Mouse (Mus musculus) erythroblast, embryonic 14.5 days (primary cell): ENCODE measurements around the gene Fndc7. TPM values are rescaled to one million over a fixed set of nuclear protein-coding genes. Genes with fewer than 3 reads are reported as not detected.
"Not testable (repeated sequence)": the region's sequence is repeated elsewhere in the genome, so short reads cannot be mapped to it uniquely, and the experiment has no call there.

Source experiments
- H3K27me3 ChIP-seq: 2 replicates; pipeline ENCODE4 v1.6.1; 2012; ENCODE audit warnings: inconsistent platforms; ENCODE audit not compliant: control insufficient read depth
- H3K36me3 ChIP-seq: 2 replicates; pipeline ENCODE4 v1.6.1; 2012; ENCODE audit warnings: mild to moderate bottlenecking, inconsistent platforms; ENCODE audit not compliant: control insufficient read depth
- H3K4me1 ChIP-seq: 2 replicates; pipeline ENCODE4 v1.6.1; 2012; ENCODE audit warnings: inconsistent platforms; ENCODE audit not compliant: control insufficient read depth
- H3K4me3 ChIP-seq: replicated peaks from 2 replicates; pipeline ENCODE3; 2012; ENCODE audit warnings: moderate library complexity, mild to moderate bottlenecking, inconsistent platforms
- H3K9me3 ChIP-seq: 2 replicates; pipeline ENCODE4 v1.6.1; 2012; ENCODE audit warnings: low read length, inconsistent platforms, mixed read lengths; ENCODE audit not compliant: control insufficient read depth
- GATA1 ChIP-seq: IDR thresholded peaks from 2 replicates; pipeline ENCODE4 v1.6.1; 2012; ENCODE audit warnings: low read length, inconsistent platforms, mixed read lengths
- TAL1 ChIP-seq: IDR thresholded peaks from 3 replicates; pipeline ENCODE4 v1.6.1; 2012; ENCODE audit warnings: low read length, inconsistent platforms, mixed read lengths
- polyA plus RNA-seq: library from polyadenylated mRNA; stranded (reverse); fragments of >175 nt; gene quantifications from 2 replicates; pipeline ENCODE4 v1.2.3, GENCODE M21; 2012

Gene Fndc7
- polyA plus RNA-seq, 1 experiment = not detected

DNA sequence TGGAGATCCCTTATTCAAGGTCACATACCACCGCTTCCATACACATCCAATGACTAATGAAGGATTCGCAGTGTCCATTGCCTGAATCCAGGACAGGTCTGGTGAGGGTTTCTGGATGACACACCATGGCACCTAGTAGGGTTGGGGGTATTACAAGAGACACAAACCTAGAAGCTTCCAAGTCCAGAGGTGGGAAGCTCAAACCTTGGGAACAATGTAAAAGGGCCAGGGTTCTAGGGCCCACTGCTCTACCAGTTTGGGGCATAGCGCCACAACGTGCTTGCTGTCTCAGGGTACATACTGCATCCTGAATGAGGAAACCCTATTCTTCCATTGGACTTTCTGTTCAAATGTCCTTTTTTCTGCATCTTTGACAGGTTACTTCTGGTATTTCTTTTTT, 8.8 kb upstream of the Fndc7 start:
- H3K27me3 ChIP-seq = no peaks in the 10 kb centered on the region
- H3K4me3 ChIP-seq = no peak overlapping the region
- peaks cover 8% of the 10 kb centered on the region for H3K4me1 ChIP-seq
- no peaks in the 10 kb centered on the region for H3K9me3 ChIP-seq
- H3K36me3 ChIP-seq = peaks cover 40% of the 10 kb centered on the region
- TF ChIP-seq GATA1 (no peak), TAL1 (no peak)

GRCm38 (mm10) chr3:108892914-108893313, 3.1 kb upstream of the Fndc7 start:
- Histone ChIP-seq H3K4me1 (no peaks in the 10 kb centered on the region), H3K9me3 (no peaks in the 10 kb centered on the region), H3K4me3 (no peak overlapping the region), H3K36me3 (no peaks in the 10 kb centered on the region), H3K27me3 (no peaks in the 10 kb centered on the region)
- no peak for TF ChIP-seq GATA1
- TF ChIP-seq TAL1 = no peak

- TF ChIP-seq GATA1 (no peak), TAL1 (no peak)
- H3K36me3 ChIP-seq = no peaks in the 10 kb centered on the region
Observed at GRCm38 (mm10) chr3:108892080-108892479, 2.3 kb upstream of the Fndc7 start.

GRCm38 (mm10) chr3:108887618-108887975, 2.2 kb downstream of the Fndc7 start:
- no peaks in the 10 kb centered on the region for H3K36me3 ChIP-seq
- TF ChIP-seq GATA1 = no peak
- TF ChIP-seq TAL1 = no peak
- 0 out of 2 replicates have a peak, but pooled peaks cover 3% of the 10 kb centered on the region for H3K4me1 ChIP-seq

More at GRCm38 (mm10) chr3:108892080-108892479, 2.3 kb upstream of the Fndc7 start:
- Histone ChIP-seq H3K4me3 (no peak overlapping the region), H3K4me1 (no peaks in the 10 kb centered on the region), H3K27me3 (no peaks in the 10 kb centered on the region), H3K9me3 (no peaks in the 10 kb centered on the region)

DNA sequence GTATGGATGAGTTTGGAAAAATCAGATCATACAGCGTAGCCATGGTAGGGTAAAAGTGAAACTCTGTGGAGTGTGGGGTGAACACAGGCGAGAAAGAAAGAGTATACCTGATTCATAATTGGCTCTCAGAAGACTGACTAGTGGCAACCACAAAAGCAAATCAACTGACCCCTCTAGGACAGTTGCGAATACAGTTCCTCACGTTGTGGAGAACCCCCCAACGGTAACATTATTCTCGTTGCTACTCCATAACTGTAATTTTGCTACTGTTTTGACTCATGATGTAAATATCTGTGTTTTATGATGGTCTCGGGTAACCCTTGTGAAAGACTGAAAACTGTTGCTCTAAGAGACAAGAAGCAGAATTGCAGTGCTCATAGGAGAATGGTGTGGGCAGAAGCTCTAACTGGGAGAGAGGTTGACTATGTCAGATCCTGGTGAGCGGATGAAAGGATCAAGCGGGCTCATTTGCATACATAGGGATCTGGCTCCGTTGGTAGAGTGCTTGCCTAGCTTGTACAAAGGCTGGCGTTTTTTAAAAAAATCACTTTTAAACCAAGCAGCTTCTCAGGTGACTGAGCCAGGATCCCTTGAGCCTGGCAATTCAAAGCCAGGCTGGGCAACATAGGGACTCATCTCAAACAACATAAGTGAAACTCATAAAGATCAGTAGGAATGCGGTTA, 2.7 kb downstream of the Fndc7 start:
- Histone ChIP-seq H3K27me3 (no peaks in the 10 kb centered on the region), H3K4me3 (no peak overlapping the region), H3K4me1 (0 out of 2 replicates have a peak, but pooled peaks cover 3% of the 10 kb centered on the region), H3K9me3 (no peaks in the 10 kb centered on the region), H3K36me3 (no peaks in the 10 kb centered on the region)
- TF ChIP-seq GATA1 (no peak), TAL1 (no peak)

More at GRCm38 (mm10) chr3:108887618-108887975, 2.2 kb downstream of the Fndc7 start:
- H3K9me3 ChIP-seq = no peaks in the 10 kb centered on the region
- no peak overlapping the region for H3K4me3 ChIP-seq
- no peaks in the 10 kb centered on the region for H3K27me3 ChIP-seq

DNA sequence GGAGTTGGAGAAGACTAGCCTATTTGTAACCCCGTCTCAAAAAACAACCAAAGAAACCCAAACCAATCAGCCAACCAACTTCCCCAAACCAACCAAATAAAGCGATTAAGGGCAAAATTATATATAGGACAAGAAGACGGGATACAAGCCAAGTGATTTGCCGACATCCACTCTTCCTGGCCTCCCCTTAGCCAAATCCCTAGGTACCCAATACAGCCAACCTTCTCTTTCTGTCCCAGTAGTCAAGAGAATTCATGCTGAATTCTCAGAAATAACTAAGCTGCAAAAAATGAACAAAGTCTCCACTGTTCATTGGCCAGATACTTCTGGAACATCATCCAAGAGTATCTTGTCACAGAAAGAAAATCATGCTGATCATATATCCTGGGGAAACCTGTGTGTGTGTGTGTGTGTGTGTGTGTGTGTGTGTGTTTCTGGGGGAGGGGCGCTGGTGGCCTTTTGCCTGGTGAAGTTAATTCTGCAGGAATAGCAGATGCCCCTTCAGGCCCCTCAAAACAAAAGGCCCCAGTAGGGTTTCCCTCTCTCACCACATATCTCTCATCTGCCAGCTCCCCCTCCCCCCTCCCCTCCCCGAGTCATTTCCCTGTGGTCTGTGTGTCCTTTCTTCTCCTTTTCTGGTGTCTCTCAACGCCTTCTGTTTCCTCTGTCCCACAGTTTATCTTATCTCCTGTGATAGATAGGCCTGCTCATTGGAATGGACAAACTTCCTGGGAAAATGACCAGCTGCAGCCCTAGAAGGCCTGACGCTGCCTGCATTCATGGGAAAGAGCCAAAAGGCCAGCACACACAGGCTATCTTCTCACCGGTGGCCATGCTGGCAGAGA, 3.9 kb downstream of the Fndc7 start:
- H3K36me3 ChIP-seq = no peaks in the 10 kb centered on the region
- H3K27me3 ChIP-seq = no peaks in the 10 kb centered on the region
- TF ChIP-seq TAL1 (no peak), GATA1 (no peak)
- no peak overlapping the region for H3K4me3 ChIP-seq
- 0 out of 2 replicates have a peak, but pooled peaks cover 3% of the 10 kb centered on the region for H3K4me1 ChIP-seq
- H3K9me3 ChIP-seq = no peaks in the 10 kb centered on the region

DNA sequence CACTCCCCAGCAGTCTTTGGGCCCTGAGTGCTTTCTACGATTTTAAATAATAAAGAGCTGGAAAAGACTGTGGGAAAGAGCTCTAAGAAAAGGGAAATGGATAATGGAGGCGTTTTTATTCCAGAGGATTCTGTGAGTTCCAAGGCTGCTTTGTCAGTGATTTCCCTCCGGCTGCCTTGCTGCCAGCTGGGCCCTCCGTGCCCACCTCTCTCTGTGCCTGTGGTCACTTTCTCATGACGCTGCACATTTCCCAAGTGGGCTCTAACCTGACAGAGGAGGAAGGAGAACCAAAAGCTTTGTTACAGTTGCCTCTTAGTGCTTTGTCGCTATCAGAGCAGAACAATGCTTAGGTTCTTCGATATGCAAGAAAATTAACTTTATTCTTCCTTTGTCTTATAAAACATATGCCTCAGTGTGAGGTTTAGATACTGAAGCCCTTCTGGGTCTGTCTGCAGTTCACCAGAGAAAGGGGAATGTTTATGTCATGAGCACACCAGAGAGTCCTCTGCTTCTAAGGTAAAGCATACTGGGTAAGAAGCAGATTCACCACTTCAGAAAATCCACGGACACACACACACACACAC, 5.0 kb downstream of the Fndc7 start:
- no peaks in the 10 kb centered on the region for H3K9me3 ChIP-seq
- no peaks in the 10 kb centered on the region for H3K36me3 ChIP-seq
- H3K27me3 ChIP-seq = no peaks in the 10 kb centered on the region
- no peak overlapping the region for H3K4me3 ChIP-seq
- H3K4me1 ChIP-seq = 0 out of 2 replicates have a peak, but pooled peaks cover 3% of the 10 kb centered on the region
- TF ChIP-seq TAL1 (no peak), GATA1 (no peak)

DNA sequence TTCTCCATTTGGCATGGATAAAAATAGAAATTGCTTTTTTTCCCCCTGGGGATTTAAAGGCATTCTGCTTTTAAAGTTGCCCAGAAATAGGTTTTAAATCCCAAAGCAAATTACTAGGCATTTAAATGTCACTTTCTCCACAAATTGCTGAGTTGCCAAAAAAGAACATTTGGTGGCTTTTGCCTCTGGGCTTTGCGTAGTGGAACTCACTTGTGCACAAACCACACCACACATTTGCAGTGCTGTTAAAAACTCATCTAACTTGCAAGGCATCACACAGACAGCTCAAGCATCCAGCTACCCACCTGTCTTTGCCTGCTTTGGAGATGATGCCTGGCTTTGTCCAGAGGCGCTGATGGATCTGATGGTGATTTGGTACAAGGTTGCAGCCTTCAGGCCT, 6.7 kb downstream of the Fndc7 start:
- Histone ChIP-seq H3K9me3 (no peaks in the 10 kb centered on the region), H3K4me1 (peaks cover 4% of the 10 kb centered on the region)

DNA sequence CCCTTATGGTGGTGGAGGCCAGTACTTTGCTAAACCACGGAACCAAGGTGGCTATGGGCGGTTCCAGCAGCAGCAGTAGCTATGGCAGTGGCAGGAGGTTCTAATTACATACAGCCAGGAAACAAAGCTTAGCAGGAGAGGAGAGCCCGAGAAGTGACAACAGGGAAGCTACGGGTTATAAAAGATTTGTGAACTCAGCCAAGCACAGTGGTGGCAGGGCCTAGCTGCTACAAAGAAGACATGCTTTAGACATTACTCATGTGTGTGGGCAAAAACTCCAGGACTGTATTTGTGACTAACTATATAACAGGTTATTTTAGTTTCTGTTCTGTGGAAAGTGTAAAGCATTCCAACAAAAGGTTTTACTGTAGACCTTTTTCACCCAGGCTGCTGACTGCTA, 7.9 kb downstream of the Fndc7 start:
- not testable (repeated sequence) for H3K9me3 ChIP-seq, H3K4me1 ChIP-seq, H3K36me3 ChIP-seq, H3K27me3 ChIP-seq, H3K4me3 ChIP-seq

More for the DNA sequence above, 6.7 kb downstream of the Fndc7 start:
- no peaks in the 10 kb centered on the region for H3K36me3 ChIP-seq
- TF ChIP-seq TAL1 = no peak
- no peak for TF ChIP-seq GATA1
- no peak overlapping the region for H3K4me3 ChIP-seq
- no peaks in the 10 kb centered on the region for H3K27me3 ChIP-seq
